ENCODE assay signal across 8 mouse cellular contexts in genomic region chr11:100673169-100673568, GRCm38 (mm10). TPM values are rescaled to one million over a fixed set of nuclear protein-coding genes. Genes with fewer than 3 reads are reported as not detected.
DNase-seq lines count a peak whose midpoint lies in the region; ATAC-seq and TF ChIP-seq lines count a peak whose summit lies in the region.
"Had no signal": no experiment of that assay in that cellular context is flagged by ENCODE, and none has a peak within 500 bp of the region (broad histone marks: within the 10 kb centered on the region; RNA-seq: fewer than 3 reads in every experiment).

No protein-coding gene starts in this region.

- no peak overlapping the region for H3K4me3 ChIP-seq in kidney, postnatal 0 days (replicated peaks; ENCODE audit: low read depth, low read length)
- H3K4me3 ChIP-seq in midbrain, embryonic 10.5 days: peak overlapping the region; percentile 42

- ATAC-seq in kidney, postnatal 0 days (replicated peaks; ENCODE audit: low FRiP score, low read depth): peak; percentile 46; the same call in 1 of the 2 replicates

- no peaks in the 10 kb centered on the region for H3K4me1 ChIP-seq in kidney, postnatal 0 days (replicated peaks; ENCODE audit: insufficient read depth, low read length)
- peaks cover 25% of the 10 kb centered on the region for H3K4me1 ChIP-seq in midbrain, embryonic 10.5 days

- DNase-seq in adrenal gland, adult 18-20 months (ENCODE audit: low spot score in 2 of 2): peak; percentile 45 to 49
- peak; percentile 39 for DNase-seq in embryo, embryonic 9.5 days (ENCODE audit: extremely low spot score)
- peak; percentile 35 for DNase-seq in heart, adult 8-10 months (ENCODE audit: low spot score)
- DNase-seq in kidney, postnatal 0 days (ENCODE audit: low spot score): peak; percentile 36
- DNase-seq in midbrain, embryonic 10.5 days (ENCODE audit: low spot score): peak; percentile 42
- peak; percentile 39 for DNase-seq in testis, postnatal 14 days (ENCODE audit: low spot score)
- no peak for DNase-seq in thymus, postnatal 14 days

- H3K36me3 ChIP-seq in kidney, postnatal 0 days (ENCODE audit: insufficient read depth, low read length): no peaks in the 10 kb centered on the region
- no peaks in the 10 kb centered on the region for H3K36me3 ChIP-seq in midbrain, embryonic 10.5 days

- WGBS in kidney, postnatal 0 days: 4% methylated on average over 23 of the region's 23 CpGs
- 3% methylated on average over 23 of the region's 23 CpGs for WGBS in midbrain, embryonic 10.5 days

- H3K9ac ChIP-seq in kidney, postnatal 0 days (ENCODE audit: low read depth, low read length): peak overlapping the region; percentile 43; the same call in 1 of the 2 replicates

- TF ChIP-seq CTCF in kidney, postnatal 0 days (IDR thresholded peaks at IDR 0.05; ENCODE audit: low read depth): no peak

- H3K9me3 ChIP-seq in kidney, postnatal 0 days (replicated peaks; ENCODE audit: low read length): no peaks in the 10 kb centered on the region
- H3K9me3 ChIP-seq in midbrain, embryonic 10.5 days (replicated peaks): 0 out of 2 replicates have a peak, but pooled peaks cover 4% of the 10 kb centered on the region

- peak overlapping the region; percentile 14; the same call in 1 of the 2 replicates for H3K4me2 ChIP-seq in kidney, postnatal 0 days (ENCODE audit: low read length)

- H3K27ac ChIP-seq in kidney, postnatal 0 days: no peak overlapping the region
- H3K27ac ChIP-seq in midbrain, embryonic 10.5 days (replicated peaks): peak overlapping the region; percentile 79
- H3K27ac ChIP-seq: macrophage had no signal

- H3K27me3 ChIP-seq in kidney, postnatal 0 days (ENCODE audit: insufficient read depth, low read length): no peaks in the 10 kb centered on the region
- H3K27me3 ChIP-seq in midbrain, embryonic 10.5 days (ENCODE audit: low read depth, poor library complexity, severe bottlenecking): peaks cover 43% of the 10 kb centered on the region

RNA-seq across cellular contexts. Expression of gene Zfp385c, which starts 19.1 kb away (rescaled TPM):
- total RNA-seq in adrenal gland, adult 18-20 months (2021): under 1 TPM; 0.10 to 0.16 TPM
- under 1 TPM; 0.09 to 0.53 (median 0.28) TPM for total RNA-seq in heart, adult 8-10 months (2022)
- 1.6 and 2.5 TPM in 2 replicates for polyA plus RNA-seq in kidney, postnatal 0 days (2015; fragmentation: Nextera tagmentation; extraction: Ambion mirVana)
- polyA plus RNA-seq in midbrain, embryonic 10.5 days (2016; fragmentation: Nextera tagmentation; extraction: Ambion mirVana): 0.20 and 0.87 TPM in 2 replicates

RNA-seq across cellular contexts. Expression of gene Dhx58, which starts 30.9 kb away (rescaled TPM):
- total RNA-seq in adrenal gland, adult 18-20 months (2021): 10 to 100 TPM; 33.1 to 33.4 TPM
- 1 to 10 TPM in 1 of 4 experiments, under 1 TPM in 3; 0.38 to 1.1 (median 0.78) TPM for total RNA-seq in heart, adult 8-10 months (2022)
- polyA plus RNA-seq in kidney, postnatal 0 days (2015; fragmentation: Nextera tagmentation; extraction: Ambion mirVana): 3.3 and 3.7 TPM in 2 replicates
- polyA plus RNA-seq in midbrain, embryonic 10.5 days (2016; fragmentation: Nextera tagmentation; extraction: Ambion mirVana): 2.0 and 3.5 TPM in 2 replicates

RNA-seq across cellular contexts. Expression of gene Kat2a, which starts 39.1 kb away (rescaled TPM):
- total RNA-seq in adrenal gland, adult 18-20 months (2021): 10 to 100 TPM; 32.0 to 43.8 TPM
- total RNA-seq in heart, adult 8-10 months (2022): 10 to 100 TPM; 12.3 to 14.0 (median 13.1) TPM
- 39.0 and 40.2 TPM in 2 replicates for polyA plus RNA-seq in kidney, postnatal 0 days (2015; fragmentation: Nextera tagmentation; extraction: Ambion mirVana)
- 66.6 and 72.2 TPM in 2 replicates for polyA plus RNA-seq in midbrain, embryonic 10.5 days (2016; fragmentation: Nextera tagmentation; extraction: Ambion mirVana)

RNA-seq across cellular contexts. Expression of gene Hspb9, which starts 40.5 kb away (rescaled TPM):
- not detected for total RNA-seq in adrenal gland, adult 18-20 months (2021)
- total RNA-seq in heart, adult 8-10 months (2022): under 1 TPM in 1 of 4 experiments, not detected in 3; 0.37 TPM
- polyA plus RNA-seq in kidney, postnatal 0 days (2015; fragmentation: Nextera tagmentation; extraction: Ambion mirVana): 0.37 TPM in 1 of 2 replicates, not detected in the other
- 0.26 and 0.29 TPM in 2 replicates for polyA plus RNA-seq in midbrain, embryonic 10.5 days (2016; fragmentation: Nextera tagmentation; extraction: Ambion mirVana)
- polyA plus RNA-seq: macrophage had no signal

RNA-seq across cellular contexts. Expression of gene Dnajc7, which starts 53.2 kb away (rescaled TPM):
- 100 to 1,000 TPM; 210 to 238 TPM for total RNA-seq in adrenal gland, adult 18-20 months (2021)
- total RNA-seq in heart, adult 8-10 months (2022): 100 to 1,000 TPM in 3 of 4 experiments, 10 to 100 TPM in 1; 89.7 to 121 (median 109) TPM
- polyA plus RNA-seq in kidney, postnatal 0 days (2015; fragmentation: Nextera tagmentation; extraction: Ambion mirVana): 142 and 151 TPM in 2 replicates
- 268 and 304 TPM in 2 replicates for polyA plus RNA-seq in midbrain, embryonic 10.5 days (2016; fragmentation: Nextera tagmentation; extraction: Ambion mirVana)

Comparison
In these comparisons a context has a peak if more than half of its experiments do, and no peak if none do; other contexts are left out.
1. RNA of gene Dhx58, which starts 30.9 kb away (total RNA-seq): 33.1 to 33.4 TPM in adrenal gland, adult 18-20 months; 0.38 to 1.1 TPM in heart, adult 8-10 months; every median in the first group is over 10 times any median in the second.